Mouse (Mus musculus) thymus, adult 2 months (tissue): ENCODE data around the gene Osgep. TPM values are rescaled to one million over a fixed set of nuclear protein-coding genes. Genes with fewer than 3 reads are reported as not detected.

Experiments used
- DNase-seq: peaks from one replicate; pipeline ENCODE4 v3.0.0; 2021
- H3K27ac ChIP-seq: fragments of 200-500 bp; 2 replicates; pipeline ENCODE4 v1.5.1; 2012; ENCODE audit warnings: low read length, control low read depth; ENCODE audit not compliant: control insufficient read depth, insufficient read depth
- H3K27me3 ChIP-seq: fragments of 200-500 bp; 2 replicates; pipeline ENCODE4 v1.6.1; 2012; ENCODE audit warnings: mild to moderate bottlenecking, low read length, moderate library complexity, mixed read lengths; ENCODE audit not compliant: control insufficient read depth, insufficient read depth
- H3K36me3 ChIP-seq: fragments of 200-500 bp; 2 replicates; pipeline ENCODE4 v1.6.1; 2012; ENCODE audit warnings: mild to moderate bottlenecking, low read length, moderate library complexity; ENCODE audit not compliant: control insufficient read depth, insufficient read depth
- H3K4me1 ChIP-seq: fragments of 200-500 bp; replicated peaks from 2 replicates; pipeline ENCODE4 v1.6.1; 2012; ENCODE audit warnings: low read length; ENCODE audit not compliant: control insufficient read depth, insufficient read depth
- H3K4me3 ChIP-seq: fragments of 200-500 bp; 2 replicates; pipeline ENCODE4 v1.5.1; 2012; ENCODE audit warnings: mild to moderate bottlenecking, low read length, control low read depth, moderate library complexity; ENCODE audit not compliant: control insufficient read depth, insufficient read depth
- CTCF ChIP-seq: fragments of 200-500 bp; IDR thresholded peaks from 2 replicates; pipeline ENCODE4 v1.5.1; 2012; ENCODE audit warnings: mild to moderate bottlenecking, control low read depth, low read length, moderate library complexity, borderline replicate concordance; ENCODE audit not compliant: control insufficient read depth, poor library complexity, insufficient read depth; ENCODE audit errors: extremely low read depth
- POLR2A ChIP-seq: fragments of 200-500 bp; IDR thresholded peaks from 2 replicates; pipeline ENCODE4 v1.6.1; 2012; ENCODE audit warnings: mild to moderate bottlenecking, low read length, control low read depth, moderate library complexity; ENCODE audit not compliant: control insufficient read depth, poor library complexity, insufficient read depth; ENCODE audit errors: extremely low read depth
- WGBS: fragments of 180-500 bp; shearing (Covaris S2); methylation state at CpG from one replicate; pipeline ENCODE4 v1.1.7; 2018; 5-methylcytosine and 5-hydroxymethylcytosine counted together
- polyA plus RNA-seq: library from polyadenylated mRNA; depleted of rRNA; stranded (reverse); fragments of >200 nt; gene quantifications from 2 replicates; pipeline ENCODE4 v1.2.3, GENCODE M21; 2012

Gene Osgep
- polyA plus RNA-seq, 1 experiment, result 131 TPM

DNA sequence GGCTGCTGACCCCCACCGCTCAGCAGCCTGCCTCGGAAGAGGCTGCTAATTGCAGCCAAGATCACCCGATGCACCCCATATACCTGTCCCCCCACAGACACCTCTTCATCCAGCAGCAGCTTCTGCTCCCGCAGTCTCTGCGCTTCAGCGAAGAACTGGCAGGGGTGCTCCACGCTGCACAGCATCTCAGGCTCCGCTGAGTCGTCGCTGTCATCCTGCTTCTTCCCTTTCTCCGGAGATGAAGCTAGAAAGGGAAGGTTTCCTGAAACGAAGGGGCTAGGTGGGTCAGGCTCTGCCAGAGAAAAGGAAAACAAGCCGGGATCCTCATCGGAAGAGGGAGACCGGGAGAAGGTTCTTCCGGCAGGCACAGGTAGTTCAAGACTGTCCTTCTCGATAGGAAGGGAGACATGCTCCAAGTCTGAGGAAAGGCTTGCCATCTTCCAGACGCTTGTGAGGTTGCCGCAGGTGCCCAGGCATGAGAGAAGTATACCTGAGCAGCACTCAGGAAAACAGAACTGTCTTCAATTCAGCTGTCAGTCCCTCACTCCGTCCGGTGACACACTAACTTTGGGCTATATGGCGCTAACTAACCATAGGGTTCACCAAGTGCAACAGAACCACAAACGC, 27.8 kb downstream of the Osgep start:
- Histone ChIP-seq H3K4me3 (no peak overlapping the region; the same call in 1 of the 2 replicates), H3K27ac (no peak overlapping the region)
- WGBS, result 77% methylated on average over 23 of the region's 23 CpGs

DNA sequence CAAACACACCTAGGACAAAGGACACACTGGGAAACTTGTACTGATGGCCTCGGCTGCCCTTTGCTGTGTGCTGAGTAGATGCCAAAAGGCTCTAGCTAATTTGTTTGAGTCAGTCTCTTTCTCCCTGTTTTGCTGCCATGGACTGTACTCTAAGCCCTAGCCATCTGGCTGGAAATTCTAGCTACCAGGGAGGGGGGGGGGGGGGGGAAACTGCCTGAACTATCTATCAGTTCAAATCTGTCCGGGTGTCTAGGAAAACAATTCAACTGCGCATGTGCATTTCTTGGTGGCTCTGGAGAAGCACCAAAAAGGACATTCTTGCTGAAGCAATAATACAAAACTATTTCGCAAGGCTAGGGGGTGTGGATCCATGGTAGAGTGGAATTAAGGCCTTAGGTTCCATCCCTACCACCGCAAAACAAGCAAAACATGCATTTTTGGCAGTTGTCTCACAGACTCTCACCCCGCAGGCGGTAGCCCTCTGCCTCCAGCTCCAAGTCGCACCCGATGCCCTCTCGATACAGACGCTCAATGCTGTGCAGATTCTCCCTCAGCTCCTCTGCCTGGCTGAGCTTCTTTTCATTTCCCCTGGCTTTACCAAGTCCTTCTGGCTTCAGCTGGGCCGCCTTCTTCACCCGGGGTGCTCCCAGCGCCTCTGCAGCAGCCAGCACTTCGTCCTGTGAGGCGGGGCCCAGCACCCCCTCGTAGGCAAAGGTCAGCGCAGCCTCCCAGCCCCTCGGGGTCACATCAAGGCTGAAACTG, 28.5 kb downstream of the Osgep start:
- TF ChIP-seq CTCF (no peak), POLR2A (no peak)
- Histone ChIP-seq H3K4me3 (no peak overlapping the region; the same call in 1 of the 2 replicates), H3K4me1 (peaks cover 7% of the 10 kb centered on the region), H3K27ac (no peak overlapping the region), H3K36me3 (no peaks in the 10 kb centered on the region), H3K27me3 (no peaks in the 10 kb centered on the region)
- WGBS, result 69% methylated on average over 19 of the region's 19 CpGs
- DNase-seq, result no peak

More for the DNA sequence above, 27.8 kb downstream of the Osgep start:
- DNase-seq, result no peak
- Histone ChIP-seq H3K36me3 (no peaks in the 10 kb centered on the region), H3K27me3 (no peaks in the 10 kb centered on the region), H3K4me1 (peaks cover 7% of the 10 kb centered on the region)
- TF ChIP-seq CTCF (no peak), POLR2A (no peak)

DNA sequence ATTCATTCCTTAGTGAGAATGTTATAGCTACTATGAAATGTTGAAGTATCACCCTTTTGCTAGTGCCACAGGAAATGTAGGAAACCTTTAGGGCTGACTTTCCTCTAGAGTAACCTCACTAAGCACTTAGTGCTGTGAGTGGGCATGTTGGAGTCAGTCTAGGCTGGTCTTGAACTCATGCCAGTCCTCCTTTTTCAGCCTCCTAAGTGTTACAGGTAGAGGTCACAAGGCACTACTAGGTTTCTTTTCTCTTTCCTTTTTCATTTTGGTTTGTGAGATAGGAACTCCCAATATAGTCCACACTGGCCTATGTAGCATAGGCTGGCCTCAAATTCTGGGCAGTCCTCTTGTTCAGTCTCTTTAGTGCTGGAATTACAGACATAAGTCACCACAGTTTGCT, 29.3 kb downstream of the Osgep start:
- no peaks in the 10 kb centered on the region for H3K36me3 ChIP-seq
- no peak for DNase-seq
- no peaks in the 10 kb centered on the region for H3K27me3 ChIP-seq
- H3K27ac ChIP-seq, result no peak overlapping the region
- TF ChIP-seq POLR2A (no peak), CTCF (no peak)
- peaks cover 7% of the 10 kb centered on the region for H3K4me1 ChIP-seq
- no peak overlapping the region for H3K4me3 ChIP-seq

DNA sequence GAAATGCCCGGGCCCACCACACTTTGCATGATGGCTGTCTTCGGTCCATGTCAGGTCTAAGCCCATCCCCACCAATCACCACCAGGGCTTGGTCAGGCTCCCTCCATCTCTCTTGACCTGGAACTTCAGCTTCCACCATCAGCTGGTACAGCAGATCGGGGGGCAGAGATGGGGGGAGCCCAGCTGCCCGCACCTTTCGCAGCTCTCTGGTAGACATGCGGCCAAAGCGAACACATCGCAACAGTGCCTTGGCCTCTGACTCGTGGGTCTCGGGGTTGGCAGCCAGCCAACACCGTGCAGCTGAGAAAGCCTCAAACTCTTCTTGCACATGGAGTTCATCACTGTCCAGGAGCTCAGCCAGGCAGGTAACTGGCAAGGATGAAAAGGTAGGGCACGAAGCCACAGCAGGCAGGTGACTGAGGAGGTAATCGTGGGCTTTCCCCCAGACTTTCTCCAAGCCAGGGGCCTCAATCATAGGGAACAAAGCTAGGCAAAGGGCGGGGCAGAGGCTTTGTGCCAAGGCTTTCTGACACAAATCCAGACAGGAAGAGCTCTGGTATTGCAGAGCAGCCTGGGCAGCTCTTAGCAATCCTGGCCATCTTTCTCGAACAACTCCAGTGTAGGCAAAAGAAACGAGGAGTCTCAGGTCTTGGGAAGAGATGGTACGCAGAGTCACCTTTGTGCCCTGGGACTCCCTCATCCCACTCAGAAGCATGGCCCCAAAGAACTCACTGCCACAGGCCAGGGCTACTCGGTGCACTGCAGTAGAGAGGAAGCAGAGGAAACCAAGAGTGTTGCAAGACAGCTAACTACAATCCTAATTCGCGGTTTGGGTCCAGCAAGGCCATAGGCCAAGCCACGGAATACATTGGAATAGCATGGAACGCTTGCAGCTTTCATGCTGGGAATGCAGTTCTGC, 31.9 kb downstream of the Osgep start:
- 54% methylated on average over 22 of the region's 22 CpGs for WGBS
- Histone ChIP-seq H3K4me3 (peak overlapping the region; percentile 17; the same call in 1 of the 2 replicates), H3K36me3 (no peaks in the 10 kb centered on the region), H3K27me3 (no peaks in the 10 kb centered on the region), H3K27ac (no peak overlapping the region), H3K4me1 (peaks cover 7% of the 10 kb centered on the region)
- DNase-seq, result no peak
- no peak for TF ChIP-seq CTCF
- TF ChIP-seq POLR2A, result no peak

DNA sequence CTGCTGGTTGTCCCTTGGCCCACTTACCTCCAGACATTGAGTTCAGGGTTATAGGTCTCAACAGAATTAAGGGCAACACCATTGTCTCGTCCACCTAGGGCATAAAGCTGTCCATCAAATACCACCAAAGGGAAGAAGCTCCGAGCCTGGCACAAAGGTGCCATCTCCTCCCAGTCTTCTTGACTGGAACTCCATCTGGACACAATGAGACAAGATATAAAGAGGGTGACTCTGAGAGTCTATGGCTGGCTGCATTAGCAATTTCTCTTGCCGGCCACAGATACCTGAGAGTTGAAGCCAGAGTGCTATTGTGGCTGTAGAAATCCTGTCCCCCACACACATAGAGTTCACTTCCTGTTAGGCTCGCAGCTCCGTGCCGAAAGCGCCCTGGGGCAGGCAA, 32.6 kb downstream of the Osgep start:
- TF ChIP-seq POLR2A, result no peak
- TF ChIP-seq CTCF, result no peak
- H3K27me3 ChIP-seq, result no peaks in the 10 kb centered on the region
- peak overlapping the region; percentile 17; the same call in 1 of the 2 replicates for H3K4me3 ChIP-seq
- no peak overlapping the region for H3K27ac ChIP-seq
- no peaks in the 10 kb centered on the region for H3K36me3 ChIP-seq
- WGBS, result 58% methylated on average over 7 of the region's 7 CpGs
- H3K4me1 ChIP-seq, result peaks cover 7% of the 10 kb centered on the region
- DNase-seq, result no peak

DNA sequence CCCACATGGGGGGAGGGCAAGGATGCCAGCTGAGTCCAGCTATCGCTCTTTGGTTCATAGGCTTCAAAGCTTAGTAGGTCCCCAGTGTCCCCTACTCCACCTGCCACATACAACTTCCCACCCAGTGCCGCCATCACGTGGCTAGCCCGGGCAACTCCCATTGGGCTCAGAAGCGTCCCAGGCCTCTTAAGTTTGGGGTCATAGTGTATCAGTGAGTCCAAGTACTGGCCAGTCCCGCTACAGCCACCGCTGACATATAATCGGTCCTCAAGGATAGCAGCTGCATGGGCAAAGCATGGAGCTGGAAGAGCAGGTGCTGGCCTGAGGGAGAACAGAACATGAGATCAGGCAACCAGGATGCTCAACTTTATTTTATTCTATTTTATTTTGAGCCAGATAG, 33.1 kb downstream of the Osgep start:
- TF ChIP-seq POLR2A, result no peak
- 94% methylated on average over 8 of the region's 8 CpGs for WGBS
- Histone ChIP-seq H3K4me1 (peaks cover 7% of the 10 kb centered on the region), H3K36me3 (no peaks in the 10 kb centered on the region), H3K4me3 (no peak overlapping the region), H3K27me3 (no peaks in the 10 kb centered on the region), H3K27ac (no peak overlapping the region)
- no peak for DNase-seq
